Mouse (Mus musculus) gastrocnemius, adult 18-20 months (tissue): ENCODE measurements around the gene Lgmn. TPM values are rescaled to one million over a fixed set of nuclear protein-coding genes. Genes with fewer than 3 reads are reported as not detected.

Experiments
- DNase-seq: peaks from one replicate; pipeline ENCODE4 v3.0.0; 2021; ENCODE audit warnings: low spot score
- total RNA-seq, 2 experiments: library from RNA; stranded (reverse); gene quantifications; 2 replicates each; pipeline ENCODE4 v1.2.3; 2021

Lgmn gene
- total RNA-seq, 2 experiments from 2014 or later: 24.5 to 25.9 TPM

DNA sequence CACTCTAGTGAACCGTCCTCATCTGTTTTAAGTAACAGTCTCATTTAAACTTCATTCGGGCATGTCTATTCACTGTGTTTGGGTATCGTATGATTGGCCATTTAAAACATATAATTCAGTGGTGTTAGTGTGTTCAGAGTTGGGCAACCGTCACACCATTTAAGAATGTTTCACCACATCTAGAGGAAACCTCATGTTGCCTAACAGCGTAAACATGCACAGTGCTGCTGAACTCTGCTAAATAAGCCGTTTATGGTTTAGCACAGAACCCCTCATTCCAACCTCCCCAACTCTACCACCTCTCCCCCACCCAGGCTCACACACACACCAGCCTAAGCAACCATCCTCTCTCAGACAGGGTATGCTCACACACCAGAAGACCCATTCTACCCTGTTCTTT, 91.2 kb downstream of the Lgmn start:
- DNase-seq: no peak

DNA sequence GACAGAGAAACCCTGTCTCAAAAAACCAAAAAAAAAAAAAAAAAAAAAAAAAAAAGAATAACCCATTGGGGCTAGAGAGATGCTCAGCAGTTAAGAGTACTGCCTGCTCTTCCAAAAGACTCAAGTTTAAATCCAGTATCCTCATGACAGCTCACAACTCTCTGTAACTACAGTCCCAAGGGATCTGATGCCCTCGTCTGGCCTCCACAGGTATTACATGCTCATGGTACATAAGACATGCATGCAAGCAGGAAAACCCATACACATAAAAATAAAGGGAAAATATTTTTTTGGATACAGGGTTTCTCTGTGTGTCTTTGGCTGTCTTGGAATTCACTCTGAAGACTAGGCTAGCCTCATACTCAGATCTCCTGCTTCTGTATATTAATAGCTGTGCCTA, 93.1 kb downstream of the Lgmn start:
- peak; percentile 38 for DNase-seq

DNA sequence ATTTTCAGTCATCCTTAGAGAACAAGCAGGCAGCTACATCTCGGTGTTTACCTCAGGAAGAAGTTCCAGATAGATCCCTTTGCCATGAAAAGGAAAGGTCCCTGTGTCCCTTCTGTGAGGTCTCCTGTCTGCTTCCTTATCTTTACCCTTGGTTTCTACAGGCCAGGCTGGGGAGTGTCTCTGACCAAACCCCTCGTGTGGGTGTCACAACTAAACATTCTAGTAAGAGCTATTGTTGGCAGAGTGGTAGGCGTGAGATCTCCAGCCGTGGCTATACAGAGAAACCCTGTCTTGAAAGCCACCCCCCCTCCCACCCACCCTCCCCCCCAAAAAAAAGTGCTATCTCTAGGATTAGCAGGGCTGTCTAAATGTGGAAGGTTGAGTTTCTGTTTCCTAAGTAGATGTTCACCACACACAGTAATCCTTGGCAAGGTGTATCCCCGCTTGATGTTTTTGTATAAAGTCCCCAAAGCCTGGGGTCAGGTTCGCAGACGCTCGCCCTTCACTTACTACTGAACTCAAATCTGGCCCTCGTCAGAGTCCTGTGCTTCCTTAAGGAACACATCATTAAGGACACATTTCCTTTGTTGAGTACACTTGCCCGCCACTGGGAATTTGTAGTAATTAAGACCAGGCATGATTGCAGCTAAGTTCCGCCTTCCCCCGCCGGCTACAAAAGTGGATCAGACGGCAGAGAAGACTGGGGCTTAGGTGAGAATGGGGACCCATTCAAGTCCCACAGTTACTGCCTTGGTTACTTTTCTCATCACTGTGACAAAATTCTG, 94.4 kb downstream of the Lgmn start:
- no peak for DNase-seq

Other genes starting within 250 kb of the Lgmn start
- gene Rin3, start 156.8 kb downstream of the Lgmn start, total RNA-seq: 1 to 10 TPM; 7.8 to 9.1 TPM
- gene Golga5, start 29.3 kb upstream of the Lgmn start, total RNA-seq: 10 to 100 TPM; 29.5 to 31.3 TPM
- gene Chga, start 115.2 kb upstream of the Lgmn start, total RNA-seq: not detected